Mouse (Mus musculus) spleen, adult 18-20 months (tissue): ENCODE measurements around the gene Tex2.
A peak's percentile ranks its signal among the peaks of the same experiment; 100 is the strongest.

Experiments used
- DNase-seq, 2 experiments: peaks; one replicate each; pipeline ENCODE4 v3.0.0; 2022; ENCODE audit warnings: mixed read lengths in 2 of 2

The Tex2 gene

GRCm38 (mm10) chr11:106540506-106541268, 72.5 kb downstream of the Tex2 start:
- no peak for DNase-seq

- no peak for DNase-seq
Observed at GRCm38 (mm10) chr11:106536253-106536912, 76.8 kb downstream of the Tex2 start.

- DNase-seq = no peak
Observed at GRCm38 (mm10) chr11:106535660-106536252, 77.5 kb downstream of the Tex2 start.

GRCm38 (mm10) chr11:106532248-106532790, 80.9 kb downstream of the Tex2 start:
- DNase-seq = no peak

GRCm38 (mm10) chr11:106529786-106530185, 83.4 kb downstream of the Tex2 start:
- DNase-seq = no peak

GRCm38 (mm10) chr11:106529113-106529512, 84.1 kb downstream of the Tex2 start:
- DNase-seq = no peak

GRCm38 (mm10) chr11:106527926-106528325, 85.3 kb downstream of the Tex2 start:
- DNase-seq = no peak

- no peak for DNase-seq
Observed at GRCm38 (mm10) chr11:106527147-106527821, 85.9 kb downstream of the Tex2 start.

- no peak for DNase-seq
Observed at GRCm38 (mm10) chr11:106522538-106522937, 90.7 kb downstream of the Tex2 start.

- no peak for DNase-seq
Observed at GRCm38 (mm10) chr11:106521612-106522011, 91.6 kb downstream of the Tex2 start.

GRCm38 (mm10) chr11:106520404-106520803, 92.8 kb downstream of the Tex2 start:
- DNase-seq = no peak

- no peak for DNase-seq
Observed at GRCm38 (mm10) chr11:106519519-106519918, 93.7 kb downstream of the Tex2 start.

- DNase-seq = no peak
Observed at GRCm38 (mm10) chr11:106518391-106518790, 94.8 kb downstream of the Tex2 start.

GRCm38 (mm10) chr11:106515079-106515745, 98.0 kb downstream of the Tex2 start:
- DNase-seq = no peak

- DNase-seq = no peak
Observed at GRCm38 (mm10) chr11:106514446-106514845, 98.8 kb downstream of the Tex2 start.

- peak; percentile 30 to 63 for DNase-seq
Observed at GRCm38 (mm10) chr11:106513166-106513565, 100.1 kb downstream of the Tex2 start.

GRCm38 (mm10) chr11:106512006-106512390, 101.2 kb downstream of the Tex2 start:
- DNase-seq = no peak

- DNase-seq = no peak
Observed at GRCm38 (mm10) chr11:106511236-106512005, 101.8 kb downstream of the Tex2 start.

GRCm38 (mm10) chr11:106507638-106508037, 105.6 kb downstream of the Tex2 start:
- DNase-seq = no peak

- DNase-seq = no peak
Observed at GRCm38 (mm10) chr11:106506211-106506610, 107.0 kb downstream of the Tex2 start.

GRCm38 (mm10) chr11:106504129-106504528, 109.1 kb downstream of the Tex2 start:
- DNase-seq = no peak

- no peak for DNase-seq
Observed at GRCm38 (mm10) chr11:106503425-106503717, 109.9 kb downstream of the Tex2 start.
